Mouse (Mus musculus): ENCODE data around the gene Slc27a1.

Gene Slc27a1

GRCm38 (mm10) chr8:71604021-71604420 lies 35.3 kb downstream of the Slc27a1 start:
- in situ Hi-C loops (cut with MboI; ENCODE audit: unreplicated experiment in 2 of 2): no loop called here

- in situ Hi-C loops (cut with MboI; ENCODE audit: unreplicated experiment in 2 of 2): no loop called here
These were observed 42.4 kb downstream of the Slc27a1 start, which contains the start of gene Colgalt1 for GRCm38 (mm10) chr8:71610822-71611651. Gene Colgalt1, plus strand, starts transcription at chr8:71610998.

- in situ Hi-C loops (cut with MboI; ENCODE audit: unreplicated experiment in 2 of 2): no loop called here
These were observed 43.5 kb downstream of the Slc27a1 start for GRCm38 (mm10) chr8:71612141-71612540.

- in situ Hi-C loops (cut with MboI; ENCODE audit: unreplicated experiment in 2 of 2): no loop called here
These were observed 44.7 kb downstream of the Slc27a1 start for GRCm38 (mm10) chr8:71613418-71613817.

GRCm38 (mm10) chr8:71619786-71620185 lies 51.1 kb downstream of the Slc27a1 start:
- in situ Hi-C loops (cut with MboI; ENCODE audit: unreplicated experiment in 2 of 2): no loop called here

GRCm38 (mm10) chr8:71625088-71625487 lies 56.4 kb downstream of the Slc27a1 start:
- in situ Hi-C loops (cut with MboI; ENCODE audit: unreplicated experiment in 2 of 2): no loop called here

- in situ Hi-C loops (cut with MboI; ENCODE audit: unreplicated experiment in 2 of 2): no loop called here
These were observed 58.1 kb downstream of the Slc27a1 start for GRCm38 (mm10) chr8:71626753-71627152.

GRCm38 (mm10) chr8:71627265-71628099 lies 58.8 kb downstream of the Slc27a1 start:
- in situ Hi-C loops (cut with MboI; ENCODE audit: unreplicated experiment in 2 of 2): no loop called here

GRCm38 (mm10) chr8:71628396-71629095 lies 59.9 kb downstream of the Slc27a1 start:
- in situ Hi-C loops (cut with MboI; ENCODE audit: unreplicated experiment in 2 of 2): no loop called here

- in situ Hi-C loops (cut with MboI; ENCODE audit: unreplicated experiment in 2 of 2): no loop called here
These were observed 60.5 kb downstream of the Slc27a1 start for GRCm38 (mm10) chr8:71629096-71629697.

- in situ Hi-C loops (cut with MboI; ENCODE audit: unreplicated experiment in 2 of 2): loop anchor here (5.0 kb wide), 2 partner anchors 32 to 67 kb away; partner anchors contain the start of gene Fam129c (in 1 of the 2)
These were observed 61.1 kb downstream of the Slc27a1 start for GRCm38 (mm10) chr8:71629781-71630212.

- in situ Hi-C loops (cut with MboI; ENCODE audit: unreplicated experiment in 2 of 2): loop anchor here (5.0 kb wide), 2 partner anchors 33 to 68 kb away; partner anchors contain the start of gene Fam129c (in 1 of the 2)
These were observed 62.1 kb downstream of the Slc27a1 start for GRCm38 (mm10) chr8:71630761-71631160.

GRCm38 (mm10) chr8:71631897-71632296 lies 63.2 kb downstream of the Slc27a1 start:
- in situ Hi-C loops (cut with MboI; ENCODE audit: unreplicated experiment in 2 of 2): loop anchor here (5.0 kb wide), 2 partner anchors 35 to 70 kb away; partner anchors contain the start of gene Fam129c (in 1 of the 2)

GRCm38 (mm10) chr8:71633164-71633563 lies 64.5 kb downstream of the Slc27a1 start:
- in situ Hi-C loops (cut with MboI; ENCODE audit: unreplicated experiment in 2 of 2): loop anchor here (5.0 kb wide), 2 partner anchors 36 to 71 kb away; partner anchors contain the start of gene Fam129c (in 1 of the 2)

- in situ Hi-C loops (cut with MboI; ENCODE audit: unreplicated experiment in 2 of 2): loop anchor here (5.0 kb wide), 2 partner anchors 37 to 72 kb away; partner anchors contain the start of gene Fam129c (in 1 of the 2)
These were observed 65.4 kb downstream of the Slc27a1 start for GRCm38 (mm10) chr8:71633981-71634667.
